In genomic region chr8:45844911-45845481, GRCm38 (mm10) we compare ENCODE assay signal across 10 mouse cellular contexts. TPM values are rescaled to one million over a fixed set of nuclear protein-coding genes. Genes with fewer than 3 reads are reported as not detected.
DNase-seq lines count a peak whose midpoint lies in the region; ATAC-seq and TF ChIP-seq lines count a peak whose summit lies in the region.
"Had no signal": no experiment of that assay in that cellular context is flagged by ENCODE, and none has a peak within 500 bp of the region (broad histone marks: within the 10 kb centered on the region; RNA-seq: fewer than 3 reads in every experiment).

No protein-coding gene starts in this region.

- H3K9ac ChIP-seq in lung, embryonic 15.5 days: no peak overlapping the region
- H3K9ac ChIP-seq in heart, adult 2 months (ENCODE audit: low read depth, low read length): no peak overlapping the region
- no peak overlapping the region for H3K9ac ChIP-seq in heart, postnatal 0 days (replicated peaks; ENCODE audit: low read depth, low read length)
- H3K9ac ChIP-seq in neural tube, embryonic 15.5 days (replicated peaks): no peak overlapping the region

- intact Hi-C loops in heart, adult 2 months (cut with DNase I): no loop called here

- H3K27ac ChIP-seq in lung, embryonic 15.5 days: peak overlapping the region; percentile 29
- peak overlapping the region; percentile 84 for H3K27ac ChIP-seq in heart, adult 2 months
- H3K27ac ChIP-seq in heart, postnatal 0 days (ENCODE audit: low read depth): peak overlapping the region; percentile 85
- 0 out of 2 replicates have a peak overlapping the region, but pooled peaks have one; percentile 23 for H3K27ac ChIP-seq in neural tube, embryonic 15.5 days (replicated peaks)
- H3K27ac ChIP-seq: macrophage had no signal

- ATAC-seq in lung, embryonic 15.5 days (ENCODE audit: borderline replicate concordance, extremely low read depth, low FRiP score, low TSS enrichment): 0 out of 2 replicates have a peak, but pooled peaks have one; percentile 13
- peak; percentile 72 for ATAC-seq in heart, postnatal 0 days (ENCODE audit: insufficient read depth, low read depth)
- ATAC-seq in neural tube, embryonic 15.5 days (ENCODE audit: low FRiP score): no peak
- no peak for ATAC-seq in megakaryocyte-erythroid progenitor cell, adult 5-6 weeks (replicated peaks; ENCODE audit: low FRiP score, low TSS enrichment, poor library complexity, severe bottlenecking)

- H3K4me3 ChIP-seq in lung, embryonic 15.5 days: no peak overlapping the region
- no peak overlapping the region for H3K4me3 ChIP-seq in heart, adult 2 months
- H3K4me3 ChIP-seq in heart, postnatal 0 days (ENCODE audit: low read depth, low read length): no peak overlapping the region
- H3K4me3 ChIP-seq in neural tube, embryonic 15.5 days (replicated peaks): no peak overlapping the region

- TF ChIP-seq EP300 in heart, adult 2 months (IDR thresholded peaks at IDR 0.05; ENCODE audit: insufficient read depth, low read depth, low read length): no peak
- TF ChIP-seq EP300 in heart, postnatal 0 days (IDR thresholded peaks at IDR 0.05; ENCODE audit: low read depth): no peak

- no peaks in the 10 kb centered on the region for H3K27me3 ChIP-seq in lung, embryonic 15.5 days
- no peaks in the 10 kb centered on the region for H3K27me3 ChIP-seq in heart, adult 2 months (ENCODE audit: control insufficient read depth, insufficient read depth, low read length)
- H3K27me3 ChIP-seq in heart, postnatal 0 days (ENCODE audit: control insufficient read depth, insufficient read depth, low read length): no peaks in the 10 kb centered on the region
- H3K27me3 ChIP-seq in neural tube, embryonic 15.5 days (replicated peaks): no peaks in the 10 kb centered on the region

- TF ChIP-seq POLR2A in heart, adult 2 months (IDR thresholded peaks at IDR 0.05; ENCODE audit: insufficient read depth, low read depth, low read length): no peak

- no peak overlapping the region for H3K4me2 ChIP-seq in lung, embryonic 15.5 days
- H3K4me2 ChIP-seq in heart, postnatal 0 days (ENCODE audit: low read depth, low read length): no peak overlapping the region
- no peak overlapping the region for H3K4me2 ChIP-seq in neural tube, embryonic 15.5 days

- DNase-seq in lung, adult 18-20 months: no peak
- DNase-seq in heart, adult 2 months: peak; percentile 39 to 59
- DNase-seq in heart, postnatal 0 days (ENCODE audit: low spot score): peak; percentile 69
- DNase-seq in adrenal gland, adult (ENCODE audit: inconsistent age in 2 of 2, low spot score in 1 of 2): no peak
- DNase-seq: adrenal gland, postnatal 25 days had no signal

- peak; percentile 27 for TF ChIP-seq CTCF in heart, adult 2 months (IDR thresholded peaks at IDR 0.05)
- TF ChIP-seq CTCF in heart, postnatal 0 days (IDR thresholded peaks at IDR 0.05; ENCODE audit: low read depth): peak; percentile 12; the same call in 1 of the 2 replicates

- WGBS in lung, embryonic 15.5 days: 17% methylated on average over 14 of the region's 14 CpGs
- WGBS in heart, adult 2 months: 13% methylated on average over 14 of the region's 14 CpGs
- WGBS in heart, postnatal 0 days: 7% methylated on average over 14 of the region's 14 CpGs
- 74% methylated on average over 14 of the region's 14 CpGs for WGBS in neural tube, embryonic 15.5 days

- H3K36me3 ChIP-seq in lung, embryonic 15.5 days: no peaks in the 10 kb centered on the region
- no peaks in the 10 kb centered on the region for H3K36me3 ChIP-seq in heart, adult 2 months (ENCODE audit: control insufficient read depth, insufficient read depth, low read length)
- no peaks in the 10 kb centered on the region for H3K36me3 ChIP-seq in heart, postnatal 0 days (replicated peaks; ENCODE audit: control insufficient read depth, insufficient read depth, low read length)
- no peaks in the 10 kb centered on the region for H3K36me3 ChIP-seq in neural tube, embryonic 15.5 days

- H3K79me2 ChIP-seq in heart, adult 2 months (replicated peaks; ENCODE audit: control insufficient read depth, insufficient read depth, low read length): no peaks in the 10 kb centered on the region

- no peaks in the 10 kb centered on the region for H3K9me3 ChIP-seq in lung, embryonic 15.5 days
- no peaks in the 10 kb centered on the region for H3K9me3 ChIP-seq in heart, postnatal 0 days (replicated peaks; ENCODE audit: control insufficient read depth, low read length)
- no peaks in the 10 kb centered on the region for H3K9me3 ChIP-seq in neural tube, embryonic 15.5 days (replicated peaks)

- peaks cover 17% of the 10 kb centered on the region; the same call in 1 of the 2 replicates for H3K4me1 ChIP-seq in lung, embryonic 15.5 days
- H3K4me1 ChIP-seq in heart, adult 2 months (ENCODE audit: control insufficient read depth, insufficient read depth, low read length): peaks cover 1% of the 10 kb centered on the region; the same call in 1 of the 2 replicates
- H3K4me1 ChIP-seq in heart, postnatal 0 days (ENCODE audit: control insufficient read depth, insufficient read depth): peaks cover 24% of the 10 kb centered on the region
- peaks cover 7% of the 10 kb centered on the region; the same call in 1 of the 2 replicates for H3K4me1 ChIP-seq in neural tube, embryonic 15.5 days

RNA-seq across cellular contexts. Expression of gene Pdlim3, which starts 40.3 kb away (rescaled TPM):
- polyA plus RNA-seq in lung, embryonic 15.5 days (2015; fragmentation: Nextera tagmentation; extraction: Ambion mirVana): 41.8 and 46.1 TPM in 2 replicates
- total RNA-seq in heart, adult 2 months (2021): 10 to 100 TPM; 29.4 to 29.9 TPM
- 52.5 and 71.1 TPM in 2 replicates for polyA plus RNA-seq in heart, adult 2 months (2012; rRNA removed)
- 128 and 168 TPM in 2 replicates for total RNA-seq in heart, postnatal 0 days (2014; rRNA removed; ENCODE audit: low replicate concordance)
- 125 and 127 TPM in 2 replicates for polyA plus RNA-seq in heart, postnatal 0 days (2015; fragmentation: Nextera tagmentation; extraction: Ambion mirVana)
- 14.8 and 19.8 TPM in 2 replicates for polyA plus RNA-seq in neural tube, embryonic 15.5 days (2015; fragmentation: Nextera tagmentation; extraction: Ambion mirVana)
- total RNA-seq in megakaryocyte-erythroid progenitor cell, adult 5-6 weeks (2014; fragmentation: Nextera tagmentation): not detected in 2 replicates
- total RNA-seq in megakaryocyte-erythroid progenitor cell, adult 5-6 weeks (2017): not detected in 2 replicates
- total RNA-seq: MEL had no signal
- polyA plus RNA-seq: macrophage had no signal

Comparison
In these comparisons a context has a peak if more than half of its experiments do, and no peak if none do; other contexts are left out.
1. ATAC-seq: peak in lung, embryonic 15.5 days (single experiment) and heart, postnatal 0 days (single experiment); none in neural tube, embryonic 15.5 days (single experiment) and megakaryocyte-erythroid progenitor cell, adult 5-6 weeks (single experiment).
2. H3K27ac ChIP-seq: peak in every context shown above with its lines; median percentile 85 in heart, postnatal 0 days; 84 in heart, adult 2 months; 29 in lung, embryonic 15.5 days; 23 in neural tube, embryonic 15.5 days.
3. DNase-seq: peak in heart, adult 2 months (2 of 2) and heart, postnatal 0 days (single experiment); none in lung, adult 18-20 months (0 of 2) and adrenal gland, adult (0 of 2).